Mouse (Mus musculus): ENCODE results near the gene Scrn1.

GRCm38 (mm10) chr6:54518758-54519157, 47.5 kb downstream of the Scrn1 start:
- no peak for TF ChIP-seq CTCF (IDR thresholded peaks at IDR 0.05; ENCODE audit: control insufficient read depth, insufficient read depth, insufficient read length)
- TF ChIP-seq MYOG (IDR thresholded peaks at IDR 0.05; ENCODE audit: control insufficient read depth, extremely low read depth, insufficient read length): no peak
- no peak for TF ChIP-seq USF1 (IDR thresholded peaks at IDR 0.05; ENCODE audit: low read depth)
- no peak for TF ChIP-seq MAX (IDR thresholded peaks at IDR 0.05)
